Mouse (Mus musculus) liver, postnatal 0 days (tissue): ENCODE measurements around the gene Vtn. TPM values are rescaled to one million over a fixed set of nuclear protein-coding genes. Genes with fewer than 3 reads are reported as not detected.
A peak's percentile ranks its signal among the peaks of the same experiment; 100 is the strongest.

Source experiments
- ATAC-seq: fragments of 200-750 bp; cut with Nextera tagmentation; 2 replicates; pipeline ENCODE4 v1.8.0; 2017; ENCODE audit warnings: mild to moderate bottlenecking, moderate library complexity
- DNase-seq: peaks from one replicate; pipeline ENCODE4 v3.0.0-alpha.2; 2016
- H3K27ac ChIP-seq: fragments of 300-500 bp; sonication (generic); 2 replicates; pipeline ENCODE4 v1.5.1; 2014; ENCODE audit warnings: antibody characterized with exemption, moderate library complexity, mild to moderate bottlenecking, low read depth
- H3K27me3 ChIP-seq: fragments of 300-500 bp; sonication (generic); 2 replicates; pipeline ENCODE4 v1.6.1; 2014; ENCODE audit warnings: low read length, control low read depth, mixed read lengths; ENCODE audit not compliant: insufficient read depth
- H3K36me3 ChIP-seq: fragments of 300-500 bp; sonication (generic); replicated peaks from 2 replicates; pipeline ENCODE4 v1.6.1; 2014; ENCODE audit warnings: mild to moderate bottlenecking, control low read depth, low read length, moderate library complexity, mixed read lengths; ENCODE audit not compliant: insufficient read depth
- H3K4me1 ChIP-seq: fragments of 300-500 bp; sonication (generic); 2 replicates; pipeline ENCODE4 v1.6.1; 2014; ENCODE audit warnings: antibody characterized with exemption, mild to moderate bottlenecking, control low read depth; ENCODE audit not compliant: insufficient read depth
- H3K4me2 ChIP-seq: fragments of 300-500 bp; sonication (generic); 2 replicates; pipeline ENCODE4 v1.6.1; 2014; ENCODE audit warnings: low read depth, mild to moderate bottlenecking, low read length, moderate library complexity, mixed read lengths
- H3K4me3 ChIP-seq: fragments of 300-500 bp; sonication (generic); 2 replicates; pipeline ENCODE4 v1.5.1; 2014; ENCODE audit warnings: low read depth, low read length
- H3K9ac ChIP-seq: fragments of 300-500 bp; sonication (generic); replicated peaks from 2 replicates; pipeline ENCODE4 v1.6.1; 2014; ENCODE audit warnings: mild to moderate bottlenecking, moderate library complexity
- H3K9me3 ChIP-seq: fragments of 300-500 bp; sonication (generic); 2 replicates; pipeline ENCODE4 v1.6.1; 2016; ENCODE audit warnings: mild to moderate bottlenecking, control low read depth, low read length, mixed read lengths
- CTCF ChIP-seq: sonication (generic); IDR thresholded peaks from 2 replicates; pipeline ENCODE4 v1.5.1; 2016; ENCODE audit warnings: antibody characterized with exemption, low read depth
- EP300 ChIP-seq: IDR thresholded peaks from 2 replicates; pipeline ENCODE4 v1.6.1; 2016; ENCODE audit warnings: antibody characterized with exemption, low read depth, mild to moderate bottlenecking
- WGBS: fragments of 180-500 bp; shearing (Covaris S2); extraction: QIAGEN DNeasy Blood & Tissue Kit; methylation state at CpG from one replicate; pipeline ENCODE4 v1.1.7; 2014; ENCODE audit not compliant: insufficient replicate concordance; 5-methylcytosine and 5-hydroxymethylcytosine counted together
- polyA plus RNA-seq: library from polyadenylated mRNA; unstranded; fragments of >200 nt; fragmentation: Nextera tagmentation; extraction: Ambion mirVana; gene quantifications from 2 replicates; pipeline ENCODE4 v1.2.1, GENCODE M21; 2015

The Vtn gene
- polyA plus RNA-seq, 1 experiment from 2014 or later, result 2,013 TPM

- Histone ChIP-seq H3K4me3 (no peak overlapping the region), H3K9me3 (no peaks in the 10 kb centered on the region), H3K27ac (no peak overlapping the region), H3K36me3 (peaks cover 42% of the 10 kb centered on the region), H3K4me1 (peaks cover 27% of the 10 kb centered on the region), H3K9ac (no peak overlapping the region), H3K4me2 (no peak overlapping the region), H3K27me3 (no peaks in the 10 kb centered on the region)
- 55% methylated on average over 2 of the region's 2 CpGs for WGBS
- DNase-seq, result no peak
- TF ChIP-seq EP300 (no peak), CTCF (peak; percentile 62)
- ATAC-seq, result no peak
Observed at GRCm38 (mm10) chr11:78515549-78516325, 16.8 kb downstream of the Vtn start.

- H3K9ac ChIP-seq, result no peak overlapping the region
- ATAC-seq (no peak), DNase-seq (no peak)
- TF ChIP-seq CTCF (no peak), EP300 (no peak)
- WGBS, result 90% methylated on average over 10 of the region's 10 CpGs
- no peaks in the 10 kb centered on the region for H3K27me3 ChIP-seq
- H3K27ac ChIP-seq, result no peak overlapping the region
- H3K4me1 ChIP-seq, result peaks cover 2% of the 10 kb centered on the region; the same call in 1 of the 2 replicates
- H3K4me3 ChIP-seq, result no peak overlapping the region
- no peaks in the 10 kb centered on the region for H3K9me3 ChIP-seq
- peaks cover 70% of the 10 kb centered on the region for H3K36me3 ChIP-seq
- no peak overlapping the region for H3K4me2 ChIP-seq
Observed at GRCm38 (mm10) chr11:78518931-78519330, 20.0 kb downstream of the Vtn start.

- ATAC-seq (no peak), DNase-seq (no peak)
- Histone ChIP-seq H3K9me3 (no peaks in the 10 kb centered on the region), H3K27ac (no peak overlapping the region), H3K4me3 (no peak overlapping the region), H3K36me3 (peaks cover 75% of the 10 kb centered on the region), H3K27me3 (no peaks in the 10 kb centered on the region), H3K4me2 (no peak overlapping the region), H3K9ac (no peak overlapping the region), H3K4me1 (no peaks in the 10 kb centered on the region)
- 87% methylated on average over 3 of the region's 3 CpGs for WGBS
- TF ChIP-seq EP300 (no peak), CTCF (no peak)
Observed at GRCm38 (mm10) chr11:78521880-78522279, 23.0 kb downstream of the Vtn start.

GRCm38 (mm10) chr11:78522481-78522997, 23.6 kb downstream of the Vtn start:
- H3K4me1 ChIP-seq, result no peaks in the 10 kb centered on the region
- DNase-seq (no peak), ATAC-seq (no peak)
- no peaks in the 10 kb centered on the region for H3K27me3 ChIP-seq
- no peak overlapping the region for H3K4me3 ChIP-seq
- WGBS, result 88% methylated on average over 1 of the region's 1 CpGs
- H3K27ac ChIP-seq, result no peak overlapping the region
- TF ChIP-seq CTCF (peak; percentile 57), EP300 (no peak)
- no peak overlapping the region for H3K9ac ChIP-seq
- H3K4me2 ChIP-seq, result no peak overlapping the region
- H3K9me3 ChIP-seq, result no peaks in the 10 kb centered on the region
- H3K36me3 ChIP-seq, result peaks cover 76% of the 10 kb centered on the region

GRCm38 (mm10) chr11:78523241-78523955, 24.5 kb downstream of the Vtn start:
- DNase-seq, result no peak
- Histone ChIP-seq H3K4me3 (no peak overlapping the region), H3K4me1 (no peaks in the 10 kb centered on the region), H3K9ac (no peak overlapping the region), H3K9me3 (no peaks in the 10 kb centered on the region), H3K27me3 (no peaks in the 10 kb centered on the region), H3K36me3 (peaks cover 77% of the 10 kb centered on the region), H3K4me2 (no peak overlapping the region), H3K27ac (no peak overlapping the region)
- TF ChIP-seq EP300 (no peak), CTCF (no peak)
- WGBS, result 88% methylated on average over 9 of the region's 9 CpGs
- no peak for ATAC-seq

GRCm38 (mm10) chr11:78524838-78525237, 25.9 kb downstream of the Vtn start:
- H3K9me3 ChIP-seq, result no peaks in the 10 kb centered on the region
- no peaks in the 10 kb centered on the region for H3K27me3 ChIP-seq
- ATAC-seq (no peak), DNase-seq (no peak)
- no peaks in the 10 kb centered on the region for H3K4me1 ChIP-seq
- no peak overlapping the region for H3K27ac ChIP-seq
- no peak for TF ChIP-seq EP300
- TF ChIP-seq CTCF, result no peak
- 80% methylated on average over 2 of the region's 2 CpGs for WGBS
- no peak overlapping the region for H3K4me3 ChIP-seq
- no peak overlapping the region for H3K4me2 ChIP-seq
- H3K9ac ChIP-seq, result no peak overlapping the region
- H3K36me3 ChIP-seq, result peaks cover 75% of the 10 kb centered on the region
